Mouse (Mus musculus): ENCODE data around the gene Scfd2.

GRCm38 (mm10) chr5:74265601-74266475, 265.7 kb downstream of the Scfd2 start:
- TF ChIP-seq CTCF (IDR thresholded peaks at IDR 0.05; ENCODE audit: low read depth) (no peak), EP300 (IDR thresholded peaks at IDR 0.05; ENCODE audit: low read depth) (no peak)

Data from liver, postnatal 0 days (tissue).